Mouse (Mus musculus) heart, adult 2 months (tissue): Measurements from ENCODE around the gene Phldb2. TPM values are rescaled to one million over a fixed set of nuclear protein-coding genes. Genes with fewer than 3 reads are reported as not detected.
A peak's percentile ranks its signal among the peaks of the same experiment; 100 is the strongest.

ENCODE experiments used
- DNase-seq, 2 experiments: peaks; one replicate each; pipeline ENCODE4 v3.0.0; 2021
- H3K27ac ChIP-seq: fragments of 200-600 bp; 2 replicates; pipeline ENCODE4 v1.8.1; 2022
- H3K27me3 ChIP-seq: fragments of 200-500 bp; 2 replicates; pipeline ENCODE4 v1.6.1; 2012; ENCODE audit warnings: mild to moderate bottlenecking, low read length, inconsistent platforms, mixed read lengths; ENCODE audit not compliant: control insufficient read depth, insufficient read depth
- H3K36me3 ChIP-seq: fragments of 200-500 bp; 2 replicates; pipeline ENCODE4 v1.6.1; 2012; ENCODE audit warnings: low read length, inconsistent platforms; ENCODE audit not compliant: control insufficient read depth, insufficient read depth
- H3K4me1 ChIP-seq: fragments of 200-500 bp; 2 replicates; pipeline ENCODE4 v1.6.1; 2011; ENCODE audit warnings: low read length; ENCODE audit not compliant: control insufficient read depth, insufficient read depth
- H3K4me3 ChIP-seq: fragments of 200-600 bp; 2 replicates; pipeline ENCODE4 v1.8.1; 2022
- H3K79me2 ChIP-seq: fragments of 200-500 bp; replicated peaks from 2 replicates; pipeline ENCODE4 v1.6.1; 2012; ENCODE audit warnings: mild to moderate bottlenecking, inconsistent platforms, low read length, moderate library complexity, mixed read lengths; ENCODE audit not compliant: control insufficient read depth, insufficient read depth
- H3K9ac ChIP-seq: fragments of 200-500 bp; 2 replicates; pipeline ENCODE4 v1.6.1; 2012; ENCODE audit warnings: low read depth, mild to moderate bottlenecking, control low read depth, inconsistent platforms, low read length, mixed read lengths
- CTCF ChIP-seq: fragments of 200-600 bp; IDR thresholded peaks from 2 replicates; pipeline ENCODE4 v1.8.1; 2022; ENCODE audit warnings: antibody characterized with exemption, mild to moderate bottlenecking, moderate library complexity
- EP300 ChIP-seq: fragments of 200-500 bp; IDR thresholded peaks from 2 replicates; pipeline ENCODE4 v1.6.1; 2011; ENCODE audit warnings: low read depth, low read length, control low read depth; ENCODE audit not compliant: insufficient read depth
- POLR2A ChIP-seq: fragments of 200-500 bp; IDR thresholded peaks from 2 replicates; pipeline ENCODE4 v1.6.1; 2011; ENCODE audit warnings: mild to moderate bottlenecking, low read depth, low read length, control low read depth; ENCODE audit not compliant: insufficient read depth
- WGBS: fragments of 180-500 bp; shearing (Covaris S2); methylation state at CpG from one replicate; pipeline ENCODE4 v1.1.7; 2018; 5-methylcytosine and 5-hydroxymethylcytosine counted together
- intact Hi-C: fragments of 180-260 bp; cut with DNase I; formaldehyde crosslinking; loops from one replicate; pipeline ENCODE4 v1.15.1; 2025
- polyA plus RNA-seq: library from polyadenylated mRNA; depleted of rRNA; stranded (reverse); fragments of >200 nt; gene quantifications from 2 replicates; pipeline ENCODE4 v1.2.3, GENCODE M21; 2012; rRNA removed
- total RNA-seq, 2 experiments: library from RNA; stranded (reverse); gene quantifications; 2 replicates each; pipeline ENCODE4 v1.2.3; 2021

Gene Phldb2
- total and polyA plus RNA-seq, 3 experiments = 3.6 to 13.0 (median 10.9) TPM

DNA sequence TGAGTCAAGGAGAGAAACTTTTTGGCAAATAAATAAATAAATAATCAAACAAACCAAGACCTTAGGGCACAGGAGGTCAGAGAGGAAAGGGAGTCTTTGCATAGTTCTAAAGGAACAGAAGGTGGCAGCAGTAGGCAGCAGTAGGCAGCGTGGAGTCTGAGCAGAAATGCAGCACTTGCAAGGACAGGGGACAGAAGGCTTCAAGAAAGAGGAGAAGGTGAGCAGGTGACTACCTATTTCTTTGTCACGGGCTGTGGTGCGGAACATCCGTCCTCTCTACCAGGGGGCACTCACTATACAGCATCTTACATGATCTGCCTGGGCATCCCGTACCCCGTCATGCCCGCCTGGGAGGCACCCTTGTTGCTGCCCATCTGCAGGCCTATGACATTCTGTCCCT lies 242.1 kb downstream of the Phldb2 start:
- no peaks in the 10 kb centered on the region for H3K4me1 ChIP-seq
- no peak overlapping the region for H3K27ac ChIP-seq
- TF ChIP-seq POLR2A = no peak
- no peak for TF ChIP-seq EP300
- peak; percentile 42 for TF ChIP-seq CTCF
- H3K36me3 ChIP-seq = no peaks in the 10 kb centered on the region
- H3K27me3 ChIP-seq = no peaks in the 10 kb centered on the region
- intact Hi-C loops = no loop called here
- no peak for DNase-seq
- H3K4me3 ChIP-seq = no peak overlapping the region
- 83% methylated on average over 7 of the region's 7 CpGs for WGBS
- no peak overlapping the region for H3K9ac ChIP-seq
- no peaks in the 10 kb centered on the region for H3K79me2 ChIP-seq

DNA sequence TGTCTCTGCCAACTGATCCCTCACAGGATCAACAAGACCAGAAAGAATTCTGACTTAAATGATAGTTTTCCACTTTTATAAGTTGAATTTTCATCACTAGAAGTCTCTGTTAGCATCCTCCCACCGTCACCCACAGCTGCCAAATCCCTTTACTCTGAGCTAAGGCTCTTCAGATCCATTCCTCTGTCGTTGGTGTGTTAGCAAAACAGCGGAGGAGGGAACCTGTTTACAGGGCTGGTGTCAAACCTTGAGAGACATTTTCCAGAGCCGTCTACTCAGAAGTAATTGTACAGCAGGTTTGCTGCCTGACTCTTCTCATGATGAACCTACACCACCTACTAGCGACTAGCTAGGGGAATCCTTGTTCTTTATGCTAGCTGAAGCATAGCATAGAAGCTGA lies 254.1 kb downstream of the Phldb2 start:
- 56% methylated on average over 5 of the region's 5 CpGs for WGBS
- Histone ChIP-seq H3K27me3 (no peaks in the 10 kb centered on the region), H3K27ac (no peak overlapping the region), H3K4me1 (no peaks in the 10 kb centered on the region), H3K9ac (no peak overlapping the region), H3K36me3 (no peaks in the 10 kb centered on the region), H3K79me2 (no peaks in the 10 kb centered on the region), H3K4me3 (no peak overlapping the region)
- DNase-seq = no peak
- TF ChIP-seq CTCF (no peak), EP300 (no peak), POLR2A (no peak)
- intact Hi-C loops = no loop called here

DNA sequence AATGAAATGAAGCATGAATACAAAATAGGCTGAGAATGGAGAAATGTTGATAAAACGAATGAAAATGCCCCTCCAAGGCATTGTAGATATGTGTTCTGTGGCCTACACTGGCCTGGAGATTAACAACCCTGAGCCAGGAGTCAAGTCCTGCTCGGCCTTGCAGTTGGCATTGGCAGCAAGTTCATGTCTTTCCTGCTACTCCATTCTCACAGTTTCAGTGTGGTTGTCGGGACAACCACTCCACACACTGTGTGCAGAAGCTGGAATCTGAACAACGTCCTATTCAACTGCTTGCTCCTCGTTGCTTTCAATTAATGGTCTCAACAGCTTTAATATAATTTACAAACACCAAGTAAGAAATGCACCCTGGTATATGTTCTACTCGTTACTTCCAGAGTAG lies 255.4 kb downstream of the Phldb2 start:
- Histone ChIP-seq H3K4me1 (no peaks in the 10 kb centered on the region), H3K9ac (no peak overlapping the region), H3K4me3 (no peak overlapping the region), H3K27me3 (no peaks in the 10 kb centered on the region), H3K27ac (no peak overlapping the region), H3K36me3 (no peaks in the 10 kb centered on the region), H3K79me2 (no peaks in the 10 kb centered on the region)
- intact Hi-C loops = no loop called here
- no peak for TF ChIP-seq CTCF
- no peak for TF ChIP-seq POLR2A
- no peak for TF ChIP-seq EP300
- WGBS = 58% methylated on average over 6 of the region's 6 CpGs
- no peak for DNase-seq

Other genes with a start within 250 kb of the Phldb2 start
- 1 to 10 TPM in 1 of 2 experiments, under 1 TPM in 1; 0.57 to 1.4 TPM for gene Tagln3, start 229.0 kb downstream of the Phldb2 start, total RNA-seq
- 1.4 and 1.6 TPM in 2 replicates for gene Tagln3, start 229.0 kb downstream of the Phldb2 start, polyA plus RNA-seq
- gene Abhd10, start 210.6 kb downstream of the Phldb2 start, total RNA-seq = 10 to 100 TPM; 15.8 to 17.1 TPM
- gene Abhd10, start 210.6 kb downstream of the Phldb2 start, polyA plus RNA-seq = 11.5 and 15.8 TPM in 2 replicates
- under 1 TPM; 0.10 to 0.18 TPM for gene Plcxd2, start 56.6 kb upstream of the Phldb2 start, total RNA-seq
- 0.18 and 0.26 TPM in 2 replicates for gene Plcxd2, start 56.6 kb upstream of the Phldb2 start, polyA plus RNA-seq
- not detected for gene Cd96, start 166.7 kb upstream of the Phldb2 start, total RNA-seq
- 0.18 TPM in 2 replicates for gene Cd96, start 166.7 kb upstream of the Phldb2 start, polyA plus RNA-seq
- 10 to 100 TPM in 1 of 2 experiments, 1 to 10 TPM in 1; 9.7 to 12.8 TPM for gene Gm4737, start 201.5 kb upstream of the Phldb2 start, total RNA-seq
- 4.5 and 12.2 TPM in 2 replicates for gene Gm4737, start 201.5 kb upstream of the Phldb2 start, polyA plus RNA-seq